Mouse (Mus musculus) olfactory bulb, adult 2 months (tissue): Measurements from ENCODE around the gene Pou3f4.

ENCODE experiments used
- CTCF ChIP-seq: fragments of 200-500 bp; IDR thresholded peaks from 2 replicates; pipeline ENCODE4 v1.5.1; 2012; ENCODE audit warnings: low read depth, mild to moderate bottlenecking, low read length, moderate library complexity; ENCODE audit not compliant: insufficient read depth
- POLR2A ChIP-seq: fragments of 200-500 bp; IDR thresholded peaks from 2 replicates; pipeline ENCODE4 v1.6.1; 2012; ENCODE audit warnings: mild to moderate bottlenecking, low read depth, low read length, moderate library complexity; ENCODE audit not compliant: insufficient read depth

DNA sequence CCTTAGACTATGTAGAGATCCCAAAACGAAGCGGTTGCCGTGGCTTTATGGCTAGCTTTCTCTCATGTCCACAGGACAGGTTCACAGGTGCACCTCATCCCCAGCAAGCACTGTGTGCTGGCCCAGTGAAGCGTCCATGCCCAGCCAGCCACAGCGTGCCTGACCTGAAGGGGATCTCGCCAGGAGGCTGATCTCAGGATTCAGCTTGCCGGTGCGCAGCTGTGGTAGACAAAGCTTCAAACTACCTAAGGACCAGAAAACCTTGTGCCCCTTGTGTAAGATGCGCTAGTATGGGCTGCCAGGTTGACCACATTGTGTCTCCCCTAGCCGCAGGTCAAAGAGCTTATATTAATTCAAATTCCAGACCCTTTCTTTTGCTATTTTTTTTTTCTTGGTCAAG lies 3.1 kb downstream of the Pou3f4 start:
- TF ChIP-seq CTCF (no peak), POLR2A (no peak)
